Mouse (Mus musculus): ENCODE results near the gene Ube3b.

Gene Ube3b

GRCm38 (mm10) chr5:114373581-114373980 is 6.8 kb upstream of the Ube3b start:
- WGBS: 84% methylated on average over 9 of the region's 9 CpGs

- 81% methylated on average over 23 of the region's 23 CpGs for WGBS
Measured at GRCm38 (mm10) chr5:114374409-114375213, 5.8 kb upstream of the Ube3b start.

- WGBS: 50% methylated on average over 10 of the region's 10 CpGs
Measured at GRCm38 (mm10) chr5:114378177-114378920, 2.1 kb upstream of the Ube3b start.

GRCm38 (mm10) chr5:114378936-114379335 is 1.5 kb upstream of the Ube3b start:
- 43% methylated on average over 6 of the region's 6 CpGs for WGBS

- WGBS: 2% methylated on average over 20 of the region's 20 CpGs
Measured at GRCm38 (mm10) chr5:114379763-114380162, 644 bp upstream of the Ube3b start.

- WGBS: under 1% methylated on average over 18 of the region's 18 CpGs
Measured at GRCm38 (mm10) chr5:114381013-114381351, 575 bp downstream of the Ube3b start.

GRCm38 (mm10) chr5:114383184-114383904 is 2.9 kb downstream of the Ube3b start:
- WGBS: 90% methylated on average over 9 of the region's 9 CpGs

GRCm38 (mm10) chr5:114384448-114384847 is 4.0 kb downstream of the Ube3b start:
- WGBS: 89% methylated on average over 8 of the region's 8 CpGs

GRCm38 (mm10) chr5:114393169-114393568 is 12.8 kb downstream of the Ube3b start:
- WGBS: 64% methylated on average over 9 of the region's 9 CpGs

- 90% methylated on average over 14 of the region's 14 CpGs for WGBS
Measured at GRCm38 (mm10) chr5:114406592-114406991, 26.2 kb downstream of the Ube3b start.

GRCm38 (mm10) chr5:114407269-114407668 is 26.9 kb downstream of the Ube3b start:
- 53% methylated on average over 10 of the region's 10 CpGs for WGBS

GRCm38 (mm10) chr5:114407810-114408209 is 27.4 kb downstream of the Ube3b start:
- WGBS: 93% methylated on average over 9 of the region's 9 CpGs

- WGBS: 94% methylated on average over 11 of the region's 11 CpGs
Measured at GRCm38 (mm10) chr5:114408846-114409245, 28.4 kb downstream of the Ube3b start.

GRCm38 (mm10) chr5:114410429-114410828 is 30.0 kb downstream of the Ube3b start:
- WGBS: 72% methylated on average over 13 of the region's 13 CpGs

- WGBS: 88% methylated on average over 23 of the region's 23 CpGs
Measured at GRCm38 (mm10) chr5:114412361-114412998, 32.1 kb downstream of the Ube3b start.

- 86% methylated on average over 16 of the region's 16 CpGs for WGBS
Measured at GRCm38 (mm10) chr5:114413067-114413735, 32.8 kb downstream of the Ube3b start.

GRCm38 (mm10) chr5:114415606-114416005 is 35.2 kb downstream of the Ube3b start:
- WGBS: 93% methylated on average over 5 of the region's 5 CpGs

GRCm38 (mm10) chr5:114416855-114417254 is 36.4 kb downstream of the Ube3b start:
- 66% methylated on average over 8 of the region's 8 CpGs for WGBS

GRCm38 (mm10) chr5:114418541-114418940 is 38.1 kb downstream of the Ube3b start:
- 81% methylated on average over 8 of the region's 8 CpGs for WGBS

GRCm38 (mm10) chr5:114421561-114422298 is 41.3 kb downstream of the Ube3b start:
- 69% methylated on average over 11 of the region's 11 CpGs for WGBS

- WGBS: 41% methylated on average over 5 of the region's 5 CpGs
Measured at GRCm38 (mm10) chr5:114422591-114422990, 42.2 kb downstream of the Ube3b start.

Data from cerebral cortex, adult 2 months (tissue).